Mouse (Mus musculus): Measurements from ENCODE around the gene Srpk2. TPM values are rescaled to one million over a fixed set of nuclear protein-coding genes. Genes with fewer than 3 reads are reported as not detected.

Gene Srpk2
- polyA plus RNA-seq, 1 experiment from 2014 or later: 45.2 TPM

DNA sequence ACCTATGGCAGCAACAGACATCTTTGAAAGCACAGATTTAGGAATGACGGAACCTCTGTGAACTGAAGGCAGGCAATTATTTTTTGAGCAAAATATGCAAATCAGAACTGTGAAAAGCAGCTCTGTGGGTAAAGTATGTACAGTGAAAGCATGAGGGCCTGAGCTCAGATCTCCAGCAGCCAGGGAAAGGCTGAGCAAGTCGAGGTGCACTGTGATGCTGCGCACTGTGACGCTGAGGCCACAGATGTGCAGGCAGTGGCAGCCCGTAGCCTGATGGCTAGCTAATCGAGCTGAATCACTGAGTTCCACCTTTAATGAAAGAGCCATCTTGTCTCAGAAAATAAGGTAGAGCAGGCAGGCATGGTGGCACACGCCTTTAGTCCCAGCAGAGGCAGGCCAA is 148.7 kb downstream of the Srpk2 start:
- ATAC-seq (replicated peaks; ENCODE audit: low FRiP score): no peak
- no peaks in the 10 kb centered on the region for H3K4me1 ChIP-seq
- H3K36me3 ChIP-seq: peaks cover 47% of the 10 kb centered on the region
- H3K4me2 ChIP-seq: no peak overlapping the region
- H3K9me3 ChIP-seq (replicated peaks): no peaks in the 10 kb centered on the region
- no peak overlapping the region for H3K9ac ChIP-seq
- no peak overlapping the region for H3K4me3 ChIP-seq (replicated peaks)
- H3K27ac ChIP-seq: no peak overlapping the region
- 94% methylated on average over 7 of the region's 7 CpGs for WGBS
- no peaks in the 10 kb centered on the region for H3K27me3 ChIP-seq

DNA sequence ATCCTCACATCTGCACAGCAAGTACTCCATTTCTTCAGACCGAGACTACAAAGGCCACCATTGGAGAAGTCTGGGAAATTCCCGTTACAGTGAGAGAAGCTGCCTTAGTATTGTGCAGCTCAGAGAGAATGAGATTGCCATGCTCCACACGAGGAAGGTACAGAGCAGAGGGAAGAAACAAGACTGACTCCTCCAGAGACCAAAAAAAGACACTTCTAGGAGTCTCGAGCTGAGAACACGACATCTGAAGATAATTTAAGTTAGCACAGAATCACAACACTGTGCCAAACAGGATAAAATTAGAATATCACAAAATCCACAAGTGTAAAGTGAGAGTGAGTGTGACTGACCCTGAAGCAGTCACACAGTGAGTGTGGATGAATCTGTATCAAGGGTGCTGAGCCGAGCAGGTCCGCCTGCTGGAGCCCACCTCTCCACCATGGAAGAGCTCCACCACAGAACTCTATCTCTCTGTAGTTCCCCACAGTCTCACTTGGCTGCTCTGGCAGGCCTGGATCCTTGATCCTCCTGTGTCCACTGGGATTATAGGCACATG is 152.8 kb downstream of the Srpk2 start:
- Histone ChIP-seq H3K27me3 (no peaks in the 10 kb centered on the region), H3K4me3 (replicated peaks) (no peak overlapping the region), H3K4me2 (no peak overlapping the region), H3K4me1 (no peaks in the 10 kb centered on the region), H3K9ac (no peak overlapping the region), H3K9me3 (replicated peaks) (no peaks in the 10 kb centered on the region), H3K27ac (no peak overlapping the region), H3K36me3 (peaks cover 33% of the 10 kb centered on the region)
- ATAC-seq (replicated peaks; ENCODE audit: low FRiP score): no peak
- WGBS: 82% methylated on average over 7 of the region's 7 CpGs

DNA sequence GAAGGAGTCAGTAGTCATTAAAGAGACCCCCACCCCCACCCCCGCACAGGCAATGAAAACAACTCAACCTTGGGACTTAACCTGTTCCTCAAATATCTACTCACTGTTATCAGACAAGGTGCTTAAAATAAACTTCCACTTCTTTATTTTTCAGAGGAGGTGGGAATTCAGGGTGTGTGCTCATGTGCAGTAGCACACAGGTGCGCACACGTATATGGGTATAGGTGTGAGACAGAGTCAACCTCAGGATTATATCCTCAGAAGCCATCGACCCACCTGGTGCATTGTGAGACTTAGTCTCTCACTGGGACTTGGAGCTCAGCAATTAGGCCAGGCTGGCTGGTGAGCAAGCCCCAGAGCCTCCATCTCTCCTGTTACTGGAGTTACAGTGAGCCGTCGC is 153.3 kb downstream of the Srpk2 start:
- no peak for ATAC-seq (replicated peaks; ENCODE audit: low FRiP score)
- Histone ChIP-seq H3K4me2 (no peak overlapping the region), H3K27ac (no peak overlapping the region), H3K36me3 (peaks cover 31% of the 10 kb centered on the region), H3K4me1 (no peaks in the 10 kb centered on the region), H3K9me3 (replicated peaks) (no peaks in the 10 kb centered on the region), H3K27me3 (no peaks in the 10 kb centered on the region), H3K4me3 (replicated peaks) (no peak overlapping the region), H3K9ac (no peak overlapping the region)
- 95% methylated on average over 6 of the region's 6 CpGs for WGBS

DNA sequence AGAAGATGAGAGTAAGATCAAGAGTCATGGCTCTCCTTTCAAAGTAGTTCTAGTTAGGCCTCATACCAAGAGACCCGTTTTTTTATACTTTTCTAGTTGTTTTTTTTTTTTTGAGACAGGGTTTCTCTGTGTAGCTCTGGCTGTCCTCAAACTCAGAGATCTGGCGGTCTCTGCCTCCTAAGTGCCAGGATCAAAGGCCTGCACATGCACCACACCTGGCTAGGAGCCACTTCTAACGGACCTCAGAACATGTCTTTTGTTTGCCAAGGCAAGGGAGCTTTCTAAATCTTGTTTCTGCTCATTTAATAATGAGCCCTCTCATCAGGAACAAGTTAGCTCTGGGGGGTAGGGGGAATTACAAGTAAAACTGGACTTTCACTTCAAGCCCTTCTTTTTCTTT is 159.8 kb downstream of the Srpk2 start:
- peaks cover 53% of the 10 kb centered on the region for H3K36me3 ChIP-seq
- no peak overlapping the region for H3K27ac ChIP-seq
- no peaks in the 10 kb centered on the region for H3K27me3 ChIP-seq
- no peak overlapping the region for H3K4me3 ChIP-seq (replicated peaks)
- H3K9me3 ChIP-seq (replicated peaks): no peaks in the 10 kb centered on the region
- ATAC-seq (replicated peaks; ENCODE audit: low FRiP score): no peak
- H3K4me2 ChIP-seq: no peak overlapping the region
- 0 out of 2 replicates have a peak, but pooled peaks cover under 1% of the 10 kb centered on the region for H3K4me1 ChIP-seq
- WGBS: 85% methylated on average over 3 of the region's 3 CpGs
- H3K9ac ChIP-seq: no peak overlapping the region

DNA sequence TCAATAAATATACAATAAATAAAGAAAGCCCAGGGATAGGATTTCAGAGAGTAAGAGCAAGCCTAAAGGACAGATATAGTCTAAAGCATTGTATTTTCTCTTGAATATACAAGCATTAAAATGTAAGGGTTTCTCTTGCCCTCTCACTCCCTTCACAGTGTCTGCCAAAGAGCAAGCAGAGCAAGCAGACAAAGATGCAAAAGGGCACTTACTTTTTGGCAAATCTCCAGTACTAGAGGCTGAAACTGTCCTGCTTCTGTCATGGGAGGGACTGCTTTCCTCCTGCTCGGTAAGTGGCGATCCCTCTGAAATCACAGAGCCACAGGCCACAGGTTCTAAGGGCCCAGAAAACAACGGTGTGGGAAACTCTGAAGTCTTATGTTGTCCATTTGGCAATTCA is 160.5 kb downstream of the Srpk2 start:
- ATAC-seq (replicated peaks; ENCODE audit: low FRiP score): no peak
- Histone ChIP-seq H3K27me3 (no peaks in the 10 kb centered on the region), H3K9ac (no peak overlapping the region), H3K36me3 (peaks cover 53% of the 10 kb centered on the region), H3K4me1 (peaks cover 7% of the 10 kb centered on the region), H3K4me2 (no peak overlapping the region), H3K9me3 (replicated peaks) (no peaks in the 10 kb centered on the region), H3K27ac (no peak overlapping the region), H3K4me3 (replicated peaks) (no peak overlapping the region)
- WGBS: 89% methylated on average over 3 of the region's 3 CpGs

DNA sequence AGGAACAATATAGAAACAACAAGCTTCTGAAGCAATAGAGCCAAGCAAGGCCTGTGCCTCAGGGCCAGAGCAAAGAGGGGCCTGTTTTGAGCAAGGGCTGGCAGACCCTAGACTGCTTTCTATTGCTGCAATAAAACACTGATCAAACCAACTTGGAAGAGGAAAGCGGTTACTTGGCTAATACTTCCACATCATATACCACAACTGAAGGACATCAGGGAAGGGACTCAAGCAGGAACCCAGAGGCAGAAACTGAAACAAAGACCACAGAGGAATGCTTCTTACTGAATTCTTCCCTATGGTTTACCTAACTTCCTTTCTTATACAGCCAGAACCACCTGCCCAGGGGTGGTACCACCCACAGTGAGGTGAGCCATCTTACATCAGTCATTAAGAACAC is 162.8 kb downstream of the Srpk2 start:
- H3K4me2 ChIP-seq: no peak overlapping the region
- no peak overlapping the region for H3K4me3 ChIP-seq (replicated peaks)
- no peaks in the 10 kb centered on the region for H3K27me3 ChIP-seq
- WGBS: 62% methylated on average over 1 of the region's 1 CpGs
- ATAC-seq (replicated peaks; ENCODE audit: low FRiP score): no peak
- peaks cover 55% of the 10 kb centered on the region for H3K36me3 ChIP-seq
- H3K9me3 ChIP-seq (replicated peaks): no peaks in the 10 kb centered on the region
- H3K4me1 ChIP-seq: peaks cover 12% of the 10 kb centered on the region
- no peak overlapping the region for H3K9ac ChIP-seq
- H3K27ac ChIP-seq: no peak overlapping the region

DNA sequence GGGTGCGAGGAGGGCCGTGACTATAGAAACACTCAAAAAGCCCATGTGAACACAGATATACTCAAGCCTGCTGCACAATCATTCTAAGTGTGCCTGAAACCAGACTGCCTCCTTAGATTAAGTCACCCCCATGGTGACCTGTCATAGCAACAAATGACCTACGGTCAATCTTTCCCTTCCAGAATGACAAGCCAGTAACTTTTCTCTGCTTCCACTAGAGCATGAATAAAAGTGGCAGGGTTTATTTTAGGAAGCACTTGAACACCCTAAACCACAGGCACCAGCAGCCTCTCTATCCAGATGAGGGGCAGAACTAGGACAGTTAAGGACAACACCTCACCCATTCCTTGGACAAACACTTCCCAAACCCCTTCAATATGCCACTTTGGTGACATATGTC is 164.7 kb downstream of the Srpk2 start:
- Histone ChIP-seq H3K36me3 (peaks cover 58% of the 10 kb centered on the region), H3K9me3 (replicated peaks) (no peaks in the 10 kb centered on the region), H3K4me2 (no peak overlapping the region), H3K9ac (no peak overlapping the region), H3K27ac (no peak overlapping the region), H3K4me1 (peaks cover 12% of the 10 kb centered on the region), H3K27me3 (no peaks in the 10 kb centered on the region), H3K4me3 (replicated peaks) (no peak overlapping the region)
- ATAC-seq (replicated peaks; ENCODE audit: low FRiP score): no peak
- 94% methylated on average over 3 of the region's 3 CpGs for WGBS

DNA sequence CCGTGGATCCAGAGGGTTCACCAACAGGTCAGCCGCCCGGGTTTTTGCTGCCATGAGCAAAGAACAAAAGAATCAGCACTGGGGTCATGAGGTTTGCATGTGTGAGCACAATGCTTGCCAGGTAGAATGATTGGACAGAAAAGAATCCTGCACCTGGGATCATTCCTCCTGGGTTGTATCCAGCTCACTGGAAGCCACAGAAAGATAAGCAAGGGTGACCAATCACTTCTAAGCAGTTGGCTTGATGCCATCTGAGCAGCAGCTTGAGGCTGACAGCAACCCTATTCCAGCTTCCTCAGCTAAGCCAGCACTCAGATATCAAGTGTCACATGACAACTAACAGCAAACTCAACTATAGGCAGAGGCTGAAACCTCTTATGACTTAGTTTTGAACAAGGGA is 165.7 kb downstream of the Srpk2 start:
- Histone ChIP-seq H3K27me3 (no peaks in the 10 kb centered on the region), H3K4me2 (no peak overlapping the region), H3K36me3 (peaks cover 58% of the 10 kb centered on the region), H3K27ac (0 out of 2 replicates have a peak overlapping the region, but pooled peaks have one; percentile 19), H3K9ac (no peak overlapping the region), H3K4me1 (peaks cover 12% of the 10 kb centered on the region), H3K4me3 (replicated peaks) (no peak overlapping the region), H3K9me3 (replicated peaks) (no peaks in the 10 kb centered on the region)
- ATAC-seq (replicated peaks; ENCODE audit: low FRiP score): peak; percentile 71; the same call in 1 of the 2 replicates
- 46% methylated on average over 3 of the region's 3 CpGs for WGBS

DNA sequence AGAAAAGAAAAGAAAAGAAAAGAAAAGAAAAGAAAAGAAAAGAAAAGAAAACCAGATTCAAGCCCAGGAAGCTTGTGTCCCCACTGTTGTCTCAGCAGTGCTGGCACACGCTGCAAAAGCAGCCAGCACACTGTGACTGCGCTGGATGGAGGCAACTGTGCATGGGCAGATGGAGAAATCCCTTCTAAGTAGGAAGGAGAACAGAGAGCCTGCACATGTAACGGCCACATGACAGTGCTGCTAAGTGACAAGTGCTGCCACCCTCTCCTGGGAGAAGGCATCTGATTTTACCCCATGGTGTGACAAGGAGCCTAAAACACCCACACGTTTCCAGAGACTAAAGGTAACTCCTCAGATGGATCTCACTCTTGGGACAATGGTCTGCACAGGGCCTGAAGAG is 166.6 kb downstream of the Srpk2 start:
- Histone ChIP-seq H3K4me3 (replicated peaks) (no peak overlapping the region), H3K4me2 (no peak overlapping the region), H3K27me3 (no peaks in the 10 kb centered on the region), H3K36me3 (peaks cover 63% of the 10 kb centered on the region), H3K9me3 (replicated peaks) (no peaks in the 10 kb centered on the region), H3K4me1 (peaks cover 12% of the 10 kb centered on the region), H3K9ac (no peak overlapping the region), H3K27ac (no peak overlapping the region)
- WGBS: 94% methylated on average over 4 of the region's 4 CpGs
- ATAC-seq (replicated peaks; ENCODE audit: low FRiP score): no peak

DNA sequence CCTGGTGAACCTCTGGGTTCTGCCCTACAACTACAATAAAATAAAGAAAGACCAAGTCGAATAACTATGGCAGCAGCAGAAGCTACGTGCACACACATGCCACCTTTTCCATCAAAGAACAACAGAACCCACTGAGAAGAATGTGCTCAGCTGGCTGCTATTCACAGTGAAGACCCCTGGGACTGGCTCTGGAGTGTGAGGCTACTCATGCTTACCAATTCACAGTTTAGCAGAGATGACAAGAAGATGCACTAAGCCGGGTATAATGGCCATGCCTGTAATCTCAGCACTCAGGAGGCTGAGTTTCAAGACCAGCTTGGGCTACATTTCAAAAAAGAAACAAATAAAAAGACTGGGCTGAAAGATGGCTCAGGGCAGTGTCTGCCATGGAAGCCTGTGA is 167.5 kb downstream of the Srpk2 start:
- no peak overlapping the region for H3K27ac ChIP-seq
- peaks cover 62% of the 10 kb centered on the region for H3K36me3 ChIP-seq
- H3K9ac ChIP-seq: no peak overlapping the region
- no peaks in the 10 kb centered on the region for H3K9me3 ChIP-seq (replicated peaks)
- H3K27me3 ChIP-seq: no peaks in the 10 kb centered on the region
- no peak for ATAC-seq (replicated peaks; ENCODE audit: low FRiP score)
- no peak overlapping the region for H3K4me2 ChIP-seq
- WGBS: 92% methylated on average over 3 of the region's 3 CpGs
- no peak overlapping the region for H3K4me3 ChIP-seq (replicated peaks)
- H3K4me1 ChIP-seq: peaks cover 12% of the 10 kb centered on the region

DNA sequence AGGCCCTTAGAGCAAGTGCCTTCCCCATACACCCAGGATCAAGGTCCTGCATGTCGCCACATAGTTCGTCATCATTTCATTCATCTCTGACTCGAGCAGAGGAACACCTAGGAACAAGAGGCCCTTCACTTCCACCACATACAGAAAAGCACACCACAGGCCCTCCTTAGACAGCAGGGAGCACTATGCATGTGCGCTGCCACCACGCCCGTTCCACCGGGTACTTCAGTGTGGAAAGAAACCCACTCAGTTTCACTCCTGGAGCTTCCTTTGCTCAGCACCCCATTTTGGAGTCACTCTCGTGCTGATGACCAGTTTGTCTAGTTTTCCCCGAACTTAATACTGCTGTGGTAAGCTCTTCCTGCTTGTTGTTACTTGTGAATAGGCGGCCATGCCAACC is 169.4 kb downstream of the Srpk2 start:
- ATAC-seq (replicated peaks; ENCODE audit: low FRiP score): no peak
- no peak overlapping the region for H3K4me2 ChIP-seq
- H3K36me3 ChIP-seq: peaks cover 75% of the 10 kb centered on the region
- H3K9ac ChIP-seq: no peak overlapping the region
- H3K4me1 ChIP-seq: peaks cover 12% of the 10 kb centered on the region
- no peaks in the 10 kb centered on the region for H3K27me3 ChIP-seq
- H3K4me3 ChIP-seq (replicated peaks): no peak overlapping the region
- no peaks in the 10 kb centered on the region for H3K9me3 ChIP-seq (replicated peaks)
- WGBS: 93% methylated on average over 10 of the region's 10 CpGs
- no peak overlapping the region for H3K27ac ChIP-seq

DNA sequence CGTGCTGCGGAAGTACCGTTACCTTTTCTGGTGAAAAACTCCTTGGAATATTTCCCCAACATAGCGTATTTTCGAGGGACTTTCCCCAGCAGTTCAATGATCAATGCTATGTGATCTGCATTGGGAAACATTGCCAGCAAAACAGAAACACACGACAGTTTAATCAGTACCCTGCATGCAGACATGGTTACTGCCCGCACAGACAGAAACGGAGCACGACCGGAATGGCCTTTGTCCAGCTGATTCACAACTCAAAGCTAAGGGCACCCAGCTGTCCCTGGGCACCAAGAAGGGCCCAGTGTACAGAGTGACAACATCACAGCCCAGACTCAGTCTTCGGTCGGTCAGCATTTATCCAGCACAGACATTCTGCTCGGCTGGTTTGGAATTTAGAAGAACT is 170.9 kb downstream of the Srpk2 start:
- Histone ChIP-seq H3K9ac (no peak overlapping the region), H3K27me3 (no peaks in the 10 kb centered on the region), H3K9me3 (replicated peaks) (no peaks in the 10 kb centered on the region), H3K4me3 (replicated peaks) (no peak overlapping the region), H3K4me1 (peaks cover under 1% of the 10 kb centered on the region), H3K36me3 (peaks cover 88% of the 10 kb centered on the region), H3K4me2 (no peak overlapping the region), H3K27ac (no peak overlapping the region)
- no peak for ATAC-seq (replicated peaks; ENCODE audit: low FRiP score)
- 92% methylated on average over 13 of the region's 13 CpGs for WGBS

DNA sequence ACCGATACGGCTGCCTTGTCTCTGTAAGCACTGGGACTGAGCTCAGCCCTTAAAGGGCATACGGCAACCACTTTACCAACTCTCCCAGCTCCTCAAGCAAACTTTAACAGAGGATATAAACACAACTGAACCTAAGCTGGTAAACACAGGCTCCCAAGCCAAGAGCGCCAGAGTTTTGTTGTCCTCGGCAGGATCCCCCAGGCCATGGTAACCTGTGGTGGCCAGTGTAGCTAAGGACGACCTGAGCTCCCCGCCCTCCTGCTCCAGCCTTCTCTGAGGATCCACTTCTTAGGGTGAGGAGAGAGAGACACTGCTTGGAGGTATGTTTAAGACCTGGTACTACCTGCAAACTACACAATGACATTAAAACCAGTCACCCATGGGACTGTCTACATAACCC is 171.9 kb downstream of the Srpk2 start:
- Histone ChIP-seq H3K4me3 (replicated peaks) (no peak overlapping the region), H3K4me1 (no peaks in the 10 kb centered on the region), H3K36me3 (peaks cover 88% of the 10 kb centered on the region), H3K27ac (no peak overlapping the region), H3K9me3 (replicated peaks) (no peaks in the 10 kb centered on the region), H3K27me3 (no peaks in the 10 kb centered on the region), H3K9ac (no peak overlapping the region), H3K4me2 (no peak overlapping the region)
- ATAC-seq (replicated peaks; ENCODE audit: low FRiP score): no peak
- WGBS: 92% methylated on average over 7 of the region's 7 CpGs
